Mouse (Mus musculus) megakaryocyte, embryonic 14.5 days (primary cell): Measurements from ENCODE around the gene Twist2. TPM values are rescaled to one million over a fixed set of nuclear protein-coding genes. Genes with fewer than 3 reads are reported as not detected.

ENCODE experiments used
- H3K27me3 ChIP-seq: replicated peaks from 2 replicates; pipeline ENCODE3; 2012; ENCODE audit warnings: inconsistent platforms
- H3K36me3 ChIP-seq: replicated peaks from 2 replicates; pipeline ENCODE3; 2012; ENCODE audit warnings: low read length, inconsistent platforms, mixed read lengths
- H3K4me1 ChIP-seq: 2 replicates; pipeline ENCODE4 v1.6.1; 2012; ENCODE audit warnings: inconsistent platforms
- H3K4me3 ChIP-seq: replicated peaks from 2 replicates; pipeline ENCODE3; 2012; ENCODE audit warnings: moderate library complexity, mild to moderate bottlenecking, inconsistent platforms
- H3K9me3 ChIP-seq: 2 replicates; pipeline ENCODE4 v1.6.1; 2012; ENCODE audit warnings: inconsistent platforms
- FLI1 ChIP-seq: IDR thresholded peaks from 2 replicates; pipeline ENCODE4 v1.6.1; 2012; ENCODE audit warnings: low read length, inconsistent platforms, mixed read lengths
- GATA1 ChIP-seq: IDR thresholded peaks from 3 replicates; pipeline ENCODE4 v1.6.1; 2012; ENCODE audit warnings: mixed read lengths, low read length, inconsistent platforms, borderline replicate concordance
- polyA plus RNA-seq: library from polyadenylated mRNA; stranded (reverse); fragments of >175 nt; gene quantifications from 2 replicates; pipeline ENCODE4 v1.2.3, GENCODE M21; 2012; ENCODE audit warnings: low replicate concordance; ENCODE audit not compliant: insufficient read depth

Twist2 gene
- polyA plus RNA-seq, 1 experiment: not detected

- no peaks in the 10 kb centered on the region for H3K36me3 ChIP-seq
- peaks cover 24% of the 10 kb centered on the region for H3K27me3 ChIP-seq
- no peak for TF ChIP-seq FLI1
- no peak for TF ChIP-seq GATA1
- no peak overlapping the region for H3K4me3 ChIP-seq
- H3K9me3 ChIP-seq: peaks cover 12% of the 10 kb centered on the region
- H3K4me1 ChIP-seq: no peaks in the 10 kb centered on the region
Measured at GRCm38 (mm10) chr1:91844236-91844635, 43.0 kb downstream of the Twist2 start.

- TF ChIP-seq FLI1 (no peak), GATA1 (no peak)
- peaks cover 26% of the 10 kb centered on the region for H3K27me3 ChIP-seq
- no peak overlapping the region for H3K4me3 ChIP-seq
- no peaks in the 10 kb centered on the region for H3K4me1 ChIP-seq
- peaks cover 12% of the 10 kb centered on the region for H3K9me3 ChIP-seq
- H3K36me3 ChIP-seq: no peaks in the 10 kb centered on the region
Measured at GRCm38 (mm10) chr1:91844681-91845379, 43.6 kb downstream of the Twist2 start.

GRCm38 (mm10) chr1:91845380-91845957, 44.2 kb downstream of the Twist2 start:
- Histone ChIP-seq H3K36me3 (no peaks in the 10 kb centered on the region), H3K9me3 (peaks cover 12% of the 10 kb centered on the region), H3K4me1 (no peaks in the 10 kb centered on the region), H3K4me3 (no peak overlapping the region), H3K27me3 (peaks cover 28% of the 10 kb centered on the region)
- no peak for TF ChIP-seq FLI1
- TF ChIP-seq GATA1: no peak

- H3K9me3 ChIP-seq: no peaks in the 10 kb centered on the region
- TF ChIP-seq GATA1: no peak
- TF ChIP-seq FLI1: no peak
Measured at GRCm38 (mm10) chr1:91851300-91851699, 50.0 kb downstream of the Twist2 start.

GRCm38 (mm10) chr1:91856771-91857664, 55.8 kb downstream of the Twist2 start:
- Histone ChIP-seq H3K4me1 (no peaks in the 10 kb centered on the region), H3K36me3 (no peaks in the 10 kb centered on the region), H3K9me3 (no peaks in the 10 kb centered on the region), H3K4me3 (no peak overlapping the region), H3K27me3 (peaks cover 30% of the 10 kb centered on the region)
- TF ChIP-seq FLI1 (no peak), GATA1 (no peak)

More at GRCm38 (mm10) chr1:91851300-91851699, 50.0 kb downstream of the Twist2 start:
- Histone ChIP-seq H3K4me3 (no peak overlapping the region), H3K36me3 (no peaks in the 10 kb centered on the region), H3K4me1 (no peaks in the 10 kb centered on the region), H3K27me3 (peaks cover 20% of the 10 kb centered on the region)

GRCm38 (mm10) chr1:91858101-91858790, 57.0 kb downstream of the Twist2 start:
- no peak overlapping the region for H3K4me3 ChIP-seq
- H3K4me1 ChIP-seq: no peaks in the 10 kb centered on the region
- H3K27me3 ChIP-seq: peaks cover 29% of the 10 kb centered on the region
- TF ChIP-seq GATA1 (no peak), FLI1 (no peak)
- H3K9me3 ChIP-seq: no peaks in the 10 kb centered on the region
- no peaks in the 10 kb centered on the region for H3K36me3 ChIP-seq

- no peaks in the 10 kb centered on the region for H3K4me1 ChIP-seq
- TF ChIP-seq GATA1 (no peak), FLI1 (no peak)
- no peaks in the 10 kb centered on the region for H3K36me3 ChIP-seq
- H3K27me3 ChIP-seq: peaks cover 29% of the 10 kb centered on the region
- H3K9me3 ChIP-seq: no peaks in the 10 kb centered on the region
- H3K4me3 ChIP-seq: no peak overlapping the region
Measured at GRCm38 (mm10) chr1:91858901-91859300, 57.6 kb downstream of the Twist2 start.

- no peak for TF ChIP-seq GATA1
- TF ChIP-seq FLI1: no peak
- Histone ChIP-seq H3K36me3 (no peaks in the 10 kb centered on the region), H3K4me3 (peak overlapping the region; percentile 48), H3K27me3 (peaks cover 27% of the 10 kb centered on the region), H3K4me1 (no peaks in the 10 kb centered on the region), H3K9me3 (no peaks in the 10 kb centered on the region)
Measured at GRCm38 (mm10) chr1:91861511-91861910, 60.2 kb downstream of the Twist2 start.

GRCm38 (mm10) chr1:91866001-91866400, 64.7 kb downstream of the Twist2 start:
- Histone ChIP-seq H3K27me3 (peaks cover 23% of the 10 kb centered on the region), H3K4me1 (no peaks in the 10 kb centered on the region), H3K36me3 (no peaks in the 10 kb centered on the region), H3K4me3 (no peak overlapping the region), H3K9me3 (no peaks in the 10 kb centered on the region)
- TF ChIP-seq GATA1 (no peak), FLI1 (no peak)
